Mouse (Mus musculus) kidney, adult 2 months (tissue): Measurements from ENCODE around the gene Vps26c. TPM values are rescaled to one million over a fixed set of nuclear protein-coding genes. Genes with fewer than 3 reads are reported as not detected.

Source experiments
- DNase-seq: peaks from one replicate; pipeline ENCODE4 v3.0.0; 2021
- H3K27ac ChIP-seq: fragments of 200-500 bp; 2 replicates; pipeline ENCODE4 v1.5.1; 2012; ENCODE audit warnings: low read depth, low read length, control low read depth, inconsistent platforms; ENCODE audit not compliant: insufficient read depth
- H3K27me3 ChIP-seq: fragments of 200-500 bp; replicated peaks from 2 replicates; pipeline ENCODE4 v1.6.1; 2012; ENCODE audit warnings: mild to moderate bottlenecking, moderate library complexity, low read length, inconsistent platforms; ENCODE audit not compliant: control insufficient read depth, insufficient read depth
- H3K36me3 ChIP-seq: fragments of 200-500 bp; 2 replicates; pipeline ENCODE4 v1.6.1; 2012; ENCODE audit warnings: mild to moderate bottlenecking, moderate library complexity, low read length, inconsistent platforms; ENCODE audit not compliant: control insufficient read depth, insufficient read depth
- H3K4me1 ChIP-seq: fragments of 200-500 bp; 2 replicates; pipeline ENCODE4 v1.6.1; 2011; ENCODE audit warnings: low read length; ENCODE audit not compliant: control insufficient read depth, insufficient read depth
- H3K4me3 ChIP-seq: fragments of 200-500 bp; 2 replicates; pipeline ENCODE4 v1.5.1; 2011; ENCODE audit warnings: mild to moderate bottlenecking, low read depth, low read length, control low read depth; ENCODE audit not compliant: insufficient read depth
- CTCF ChIP-seq: fragments of 200-500 bp; conservative IDR thresholded peaks from 2 replicates; pipeline ENCODE4 v1.5.1; 2011; ENCODE audit warnings: low read depth, mild to moderate bottlenecking, control low read depth, low read length, moderate library complexity, mixed read lengths; ENCODE audit not compliant: insufficient read depth, insufficient read length
- POLR2A ChIP-seq: fragments of 200-500 bp; IDR thresholded peaks from one replicate; pipeline ENCODE4 v1.6.1; 2011; ENCODE audit warnings: low read depth, low read length, control low read depth
- WGBS: fragments of 180-500 bp; shearing (Covaris S2); methylation state at CpG from one replicate; pipeline ENCODE4 v1.1.7; 2018; 5-methylcytosine and 5-hydroxymethylcytosine counted together
- polyA plus RNA-seq: library from polyadenylated mRNA; depleted of rRNA; stranded (reverse); fragments of >200 nt; gene quantifications from 2 replicates; pipeline ENCODE4 v1.2.3, GENCODE M21; 2012

The Vps26c gene
- polyA plus RNA-seq, 1 experiment = 31.4 TPM

DNA sequence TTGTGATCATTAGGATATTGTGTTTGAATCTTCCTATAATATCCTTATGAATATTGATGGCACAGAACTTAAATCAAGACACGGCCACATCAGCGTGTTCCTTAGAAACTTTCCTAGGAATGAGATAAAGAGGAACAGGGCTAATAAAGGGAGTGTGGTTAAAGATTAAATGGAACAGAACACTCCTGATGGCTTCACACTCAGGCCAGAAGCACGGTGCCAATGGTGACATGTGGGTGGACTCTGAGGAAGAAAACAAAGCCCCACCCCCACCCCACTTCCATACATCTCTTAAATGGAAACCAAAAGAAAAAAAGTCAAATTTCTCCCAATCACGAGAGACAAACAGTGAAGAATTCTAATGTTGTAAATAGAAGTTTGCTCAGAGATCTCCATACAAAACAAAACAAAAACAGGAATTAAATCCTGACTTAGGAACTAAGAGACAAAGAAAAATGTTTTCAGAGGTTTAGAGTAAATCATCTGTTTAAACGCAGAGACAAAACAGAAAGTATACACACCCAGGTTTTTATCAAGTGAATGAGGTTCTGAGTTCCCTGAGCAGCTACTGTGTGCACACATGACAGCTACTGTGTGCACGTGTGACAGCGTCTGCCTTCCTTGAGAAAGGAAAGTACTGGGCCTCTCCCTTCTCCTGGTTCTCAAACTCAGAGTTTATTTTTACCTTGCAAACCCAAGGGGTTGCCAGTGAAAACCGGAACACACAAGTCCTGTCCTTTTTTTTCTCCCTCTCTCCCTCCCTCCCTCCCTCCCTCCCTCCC, 19.3 kb upstream of the Vps26c start:
- no peaks in the 10 kb centered on the region for H3K27me3 ChIP-seq
- no peaks in the 10 kb centered on the region for H3K4me1 ChIP-seq
- no peak overlapping the region for H3K4me3 ChIP-seq
- no peaks in the 10 kb centered on the region for H3K36me3 ChIP-seq
- TF ChIP-seq CTCF = no peak
- no peak for TF ChIP-seq POLR2A
- peak; percentile 44 for DNase-seq
- no peak overlapping the region for H3K27ac ChIP-seq
- WGBS = 27% methylated on average over 8 of the region's 8 CpGs

DNA sequence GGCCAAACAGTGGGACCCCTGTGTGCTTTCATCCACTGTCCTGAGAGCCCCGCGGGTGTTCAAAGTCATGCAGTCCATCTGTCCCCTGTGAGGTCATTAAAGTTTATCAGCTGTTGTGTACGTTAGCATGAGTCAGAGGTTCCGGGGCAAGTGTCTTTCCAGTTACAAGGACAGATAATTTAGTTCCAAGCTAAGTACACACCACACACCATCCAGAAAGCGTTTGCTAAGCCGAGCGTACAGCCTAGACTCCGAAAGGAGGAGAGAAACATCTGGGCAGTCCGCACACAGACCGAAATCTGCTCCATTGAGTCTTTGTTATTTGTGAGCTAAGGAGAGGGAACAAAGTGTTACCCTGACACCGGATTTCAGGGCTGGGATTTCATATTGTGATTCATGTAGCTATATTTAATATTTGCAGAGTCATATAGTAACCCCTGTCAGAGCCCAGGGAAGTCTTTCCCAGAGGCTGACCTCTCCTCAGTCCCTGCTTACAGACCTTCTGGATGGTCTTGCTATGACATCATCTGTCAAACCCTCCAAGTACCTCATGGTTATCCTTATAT, 18.0 kb upstream of the Vps26c start:
- Histone ChIP-seq H3K27me3 (no peaks in the 10 kb centered on the region), H3K36me3 (no peaks in the 10 kb centered on the region), H3K27ac (no peak overlapping the region), H3K4me1 (no peaks in the 10 kb centered on the region), H3K4me3 (no peak overlapping the region)
- 63% methylated on average over 11 of the region's 11 CpGs for WGBS
- no peak for DNase-seq
- TF ChIP-seq POLR2A = no peak
- TF ChIP-seq CTCF = no peak

DNA sequence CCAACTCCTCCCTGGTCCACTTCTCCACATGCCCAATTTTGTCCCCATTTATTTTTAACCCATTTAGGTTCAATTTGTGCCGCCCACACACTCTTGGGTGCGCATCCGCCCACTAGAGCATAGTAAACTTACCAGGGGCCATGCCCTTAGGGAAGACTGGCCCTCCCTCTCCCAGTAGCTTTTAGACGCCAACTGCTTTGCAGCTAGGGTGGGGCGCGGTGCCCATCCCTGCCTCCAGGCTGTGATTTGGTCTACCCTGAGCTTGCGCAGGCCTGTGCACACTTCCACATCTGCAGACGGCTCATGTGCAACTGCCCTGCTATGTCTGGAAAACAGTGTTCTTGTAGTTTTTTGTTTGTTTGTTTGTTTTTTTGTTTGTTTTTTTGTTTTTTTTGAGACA, 16.3 kb upstream of the Vps26c start:
- WGBS = 80% methylated on average over 8 of the region's 8 CpGs
- TF ChIP-seq CTCF (no peak), POLR2A (no peak)
- Histone ChIP-seq H3K36me3 (no peaks in the 10 kb centered on the region), H3K27me3 (no peaks in the 10 kb centered on the region), H3K27ac (no peak overlapping the region), H3K4me3 (no peak overlapping the region), H3K4me1 (no peaks in the 10 kb centered on the region)
- no peak for DNase-seq

DNA sequence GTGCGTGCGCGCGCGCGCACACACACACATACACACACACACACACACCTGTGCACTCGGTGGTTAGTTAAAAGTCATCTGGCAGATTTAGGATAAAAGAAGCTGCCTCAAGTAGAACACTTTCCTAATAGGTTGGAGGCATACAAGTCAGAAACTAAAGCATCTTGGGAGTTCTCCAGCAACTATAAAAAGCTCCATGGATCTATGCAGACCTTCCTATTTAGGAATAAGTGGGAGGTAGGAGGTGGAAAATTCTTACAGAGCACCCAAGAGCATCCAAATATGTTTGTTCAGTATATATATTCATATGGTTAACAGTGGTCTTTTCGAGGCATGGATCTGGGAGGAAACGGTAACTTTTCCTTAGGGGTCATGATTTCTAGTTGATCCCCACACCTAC, 13.5 kb upstream of the Vps26c start:
- DNase-seq = no peak
- peaks cover 11% of the 10 kb centered on the region for H3K4me1 ChIP-seq
- TF ChIP-seq POLR2A = no peak
- TF ChIP-seq CTCF = no peak
- H3K36me3 ChIP-seq = no peaks in the 10 kb centered on the region
- H3K27ac ChIP-seq = no peak overlapping the region
- no peaks in the 10 kb centered on the region for H3K27me3 ChIP-seq
- H3K4me3 ChIP-seq = no peak overlapping the region
- 96% methylated on average over 9 of the region's 9 CpGs for WGBS

DNA sequence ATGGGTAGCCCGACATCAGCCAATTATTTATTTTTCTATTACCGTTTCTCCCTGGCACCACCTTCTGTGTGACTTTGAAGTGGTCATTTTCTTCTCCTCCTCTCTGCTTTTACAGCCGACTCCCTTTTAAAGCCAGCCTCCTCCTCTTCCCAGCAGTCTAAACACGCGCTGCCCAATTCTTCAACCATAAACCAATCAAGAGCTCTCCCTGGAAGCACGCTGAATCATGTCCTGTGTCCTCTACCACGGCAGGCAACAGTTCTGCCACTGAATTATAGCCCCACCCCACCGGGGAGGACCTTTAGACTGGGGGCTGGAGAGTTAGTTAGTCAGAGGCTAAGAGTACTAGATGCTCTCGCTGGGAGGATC, 10.5 kb upstream of the Vps26c start:
- Histone ChIP-seq H3K4me3 (no peak overlapping the region), H3K27me3 (no peaks in the 10 kb centered on the region), H3K27ac (no peak overlapping the region; the same call in 1 of the 2 replicates), H3K4me1 (peaks cover 11% of the 10 kb centered on the region), H3K36me3 (no peaks in the 10 kb centered on the region)
- WGBS = 8% methylated on average over 9 of the region's 9 CpGs
- DNase-seq = peak; percentile 77
- no peak for TF ChIP-seq CTCF
- TF ChIP-seq POLR2A = no peak

DNA sequence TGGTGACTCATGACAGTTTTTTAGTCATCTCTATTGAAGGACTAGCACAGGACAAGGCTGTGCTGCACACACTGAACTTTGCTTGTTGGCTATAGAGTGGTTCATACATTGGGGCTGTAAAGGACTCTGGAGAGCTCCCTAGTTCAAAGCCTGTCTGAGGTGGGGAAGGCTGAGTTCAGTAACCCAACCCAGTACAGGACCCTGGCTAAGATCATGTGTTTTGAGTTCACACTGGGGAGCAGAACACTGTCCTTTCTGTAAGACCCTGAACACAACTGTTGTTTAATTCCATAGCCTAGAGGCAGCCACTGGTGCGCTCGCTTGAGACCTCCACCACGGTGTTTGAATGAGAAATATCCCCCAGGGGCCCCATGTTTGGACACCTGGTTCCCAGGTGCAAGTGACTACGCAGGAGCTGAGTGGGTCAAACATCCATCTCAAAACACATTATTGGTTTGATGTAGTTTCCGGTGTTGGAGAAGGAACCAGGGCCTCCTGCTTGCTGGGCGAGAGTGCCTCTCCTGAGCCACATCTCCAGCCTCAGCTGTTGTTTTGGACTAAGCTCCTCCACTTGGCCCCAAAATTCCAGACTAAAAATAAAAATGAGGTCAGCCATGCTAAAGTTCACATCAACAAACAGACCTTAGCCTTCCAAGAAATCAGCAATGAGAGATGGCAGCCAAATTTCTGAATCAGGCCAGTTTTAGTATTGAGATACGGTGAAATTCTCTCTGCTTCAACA, 10.0 kb upstream of the Vps26c start:
- H3K27me3 ChIP-seq = no peaks in the 10 kb centered on the region
- no peak overlapping the region for H3K4me3 ChIP-seq
- H3K27ac ChIP-seq = peak overlapping the region; percentile 32; the same call in 1 of the 2 replicates
- TF ChIP-seq POLR2A = no peak
- TF ChIP-seq CTCF = no peak
- peak; percentile 87 for DNase-seq
- 46% methylated on average over 7 of the region's 7 CpGs for WGBS
- H3K4me1 ChIP-seq = peaks cover 11% of the 10 kb centered on the region
- H3K36me3 ChIP-seq = no peaks in the 10 kb centered on the region

DNA sequence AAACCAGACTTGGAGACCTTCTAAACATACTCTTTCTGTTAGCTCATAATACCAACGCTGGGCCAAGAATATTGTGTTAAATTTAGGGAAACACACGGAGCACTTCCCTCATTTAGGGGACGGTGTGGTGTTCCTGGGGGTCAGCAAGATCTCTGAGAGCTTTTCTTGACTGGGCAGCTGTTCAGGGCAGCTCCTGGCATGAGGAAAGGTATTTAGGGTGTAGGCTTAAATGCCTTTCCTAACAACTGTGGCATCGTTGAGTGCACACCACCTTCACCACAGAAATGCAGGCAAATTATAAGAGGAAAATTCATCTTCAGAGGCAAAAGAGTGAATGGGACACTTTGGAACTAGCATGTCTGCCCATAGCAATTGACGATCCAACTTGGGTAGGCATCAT, 9.1 kb upstream of the Vps26c start:
- Histone ChIP-seq H3K27ac (no peak overlapping the region), H3K4me3 (no peak overlapping the region), H3K36me3 (no peaks in the 10 kb centered on the region), H3K27me3 (no peaks in the 10 kb centered on the region), H3K4me1 (peaks cover 11% of the 10 kb centered on the region)
- 85% methylated on average over 5 of the region's 5 CpGs for WGBS
- DNase-seq = no peak
- TF ChIP-seq CTCF (no peak), POLR2A (no peak)
